Mouse (Mus musculus) adipocyte (in vitro differentiated cells): ENCODE measurements around the gene Commd2.

Experiments
- DNase-seq: peaks from one replicate; pipeline ENCODE4 v3.0.0-alpha.2; 2016; ENCODE audit warnings: low spot score

Gene Commd2

DNA sequence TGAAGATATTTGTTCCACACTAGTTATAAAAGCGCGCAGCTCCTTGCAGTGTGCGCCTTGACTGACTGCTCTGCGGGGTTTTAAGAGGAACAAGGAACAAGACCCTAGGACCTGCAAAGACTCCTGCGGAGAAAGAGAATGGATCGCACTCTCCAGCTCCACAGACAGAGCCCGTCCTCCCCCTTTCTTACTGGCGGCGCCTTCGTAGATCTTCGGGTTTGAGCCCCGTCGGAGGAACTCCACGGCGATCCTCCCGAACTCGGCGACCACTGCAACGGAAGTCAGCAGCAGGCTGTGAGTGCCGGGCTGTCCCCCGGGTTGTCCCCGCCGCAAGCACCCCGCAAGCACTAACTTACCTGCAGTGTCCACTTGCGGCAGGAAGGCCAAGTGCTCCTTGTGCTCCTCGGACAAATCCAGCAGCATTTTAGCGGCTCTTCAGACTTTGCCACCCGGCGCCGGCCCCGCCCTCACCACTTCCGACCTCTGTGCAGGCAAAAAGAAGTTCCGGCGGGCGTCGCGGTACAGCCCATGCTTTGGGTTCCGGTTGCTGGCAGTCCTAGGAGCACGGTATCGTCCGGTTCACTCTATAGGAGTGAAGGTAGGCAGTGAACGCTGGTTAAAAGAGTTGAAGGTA lies at the start of gene Commd2:
TSS of gene Commd2 (minus strand) at position 485 of the 634 bp plus-strand sequence.
- DNase-seq = peak; percentile 90

DNA sequence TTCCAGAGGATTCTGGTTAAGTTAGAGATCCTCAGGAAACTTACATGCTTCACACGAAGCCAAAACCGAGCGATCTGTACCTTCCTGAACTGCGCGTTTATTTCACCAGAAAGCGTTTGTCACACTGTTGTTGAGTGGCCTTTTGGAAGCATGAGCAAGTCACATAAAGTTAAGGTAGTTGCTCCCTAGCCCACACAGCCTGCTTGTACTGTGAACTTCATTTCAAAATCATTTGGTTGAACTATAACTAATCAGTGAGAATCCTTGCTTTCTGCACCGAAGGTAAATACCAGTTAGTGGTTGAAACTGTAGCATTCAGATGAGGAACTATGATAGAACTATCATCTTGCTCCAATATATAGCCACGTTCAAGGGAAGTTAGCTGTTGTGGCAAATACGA lies 45.3 kb upstream of the Commd2 start:
- no peak for DNase-seq

- DNase-seq = no peak
Measured at GRCm38 (mm10) chr3:57696249-57696648, 44.7 kb upstream of the Commd2 start.

DNA sequence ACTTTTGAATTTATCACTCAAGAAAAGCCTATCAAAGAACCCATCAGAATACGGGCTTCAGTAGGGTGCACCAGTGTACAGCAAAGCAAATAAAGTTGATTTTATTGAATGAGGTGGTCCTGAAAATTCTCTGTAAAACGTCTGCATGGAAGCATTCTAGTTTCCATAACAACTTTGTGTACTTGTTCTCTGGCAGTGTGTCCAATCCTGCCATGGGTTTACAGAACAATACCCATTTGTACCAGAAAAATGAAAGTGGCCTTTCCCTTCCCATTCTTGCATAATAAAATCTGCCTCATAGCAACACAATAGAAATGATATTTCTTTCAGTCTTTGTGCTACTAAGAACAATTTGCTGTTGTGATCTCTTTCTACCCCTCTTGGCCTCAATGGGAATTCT lies 41.2 kb upstream of the Commd2 start, which contains the start of gene Ankub1:
TSS of gene Ankub1 (minus strand) at position 81 of the 400 bp plus-strand sequence.
- peak; percentile 34 for DNase-seq

- no peak for DNase-seq
Measured at GRCm38 (mm10) chr3:57691772-57692171, 40.3 kb upstream of the Commd2 start.

DNA sequence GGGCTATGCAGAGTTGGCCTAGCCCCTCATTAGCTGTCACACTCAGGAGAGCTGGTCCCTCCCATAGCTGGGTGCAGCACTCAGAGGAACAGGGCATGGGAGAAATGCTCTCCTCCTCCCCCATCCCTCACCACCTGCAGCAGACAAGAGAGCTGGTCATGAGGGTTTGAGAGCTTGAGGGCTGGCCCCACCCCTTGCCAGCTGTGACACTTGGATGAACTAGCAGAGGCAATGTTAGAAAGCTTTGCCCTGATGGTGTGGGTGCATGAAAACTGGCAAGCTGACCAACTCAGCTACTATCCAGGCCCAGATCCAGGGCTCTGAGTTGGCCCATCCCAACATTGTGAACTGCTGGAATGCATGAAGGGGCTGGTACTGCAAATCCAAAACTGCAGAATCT lies 26.3 kb upstream of the Commd2 start:
- peak; percentile 84 for DNase-seq

GRCm38 (mm10) chr3:57674075-57674474 lies 22.6 kb upstream of the Commd2 start:
- DNase-seq = no peak

- no peak for DNase-seq
Measured at GRCm38 (mm10) chr3:57673586-57673985, 22.1 kb upstream of the Commd2 start.

DNA sequence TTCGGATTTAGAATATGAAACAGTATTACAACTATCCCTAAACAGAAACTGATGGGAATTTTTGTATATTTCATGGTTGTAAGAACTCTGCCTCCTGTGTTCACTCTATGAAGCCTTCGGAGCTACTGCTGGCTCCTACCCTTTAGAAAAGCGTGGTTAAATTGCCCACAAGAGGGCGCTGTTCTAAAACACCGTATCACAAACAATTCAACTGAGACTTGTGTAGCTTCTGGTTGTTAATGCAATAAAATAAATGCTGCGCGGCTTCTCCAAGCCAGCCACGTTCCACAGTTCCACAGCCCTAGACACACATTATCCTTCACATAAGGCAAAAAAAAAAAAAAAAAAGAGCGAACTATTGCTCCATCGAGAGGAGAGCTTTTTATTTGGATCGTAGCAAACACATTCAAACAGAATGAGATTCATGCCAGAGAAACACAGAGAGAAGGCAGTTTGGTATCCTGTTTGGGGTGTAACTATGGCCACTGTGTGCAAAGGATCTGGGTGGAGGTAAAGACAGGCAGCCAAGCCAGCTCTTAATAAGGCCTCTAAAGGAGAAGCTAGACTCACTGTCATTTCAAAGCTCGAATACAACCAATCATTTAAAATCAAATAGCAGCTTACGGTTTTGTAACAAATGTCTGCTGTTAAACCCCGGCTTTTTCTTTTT lies 15.7 kb upstream of the Commd2 start:
- DNase-seq = peak; percentile 88

DNA sequence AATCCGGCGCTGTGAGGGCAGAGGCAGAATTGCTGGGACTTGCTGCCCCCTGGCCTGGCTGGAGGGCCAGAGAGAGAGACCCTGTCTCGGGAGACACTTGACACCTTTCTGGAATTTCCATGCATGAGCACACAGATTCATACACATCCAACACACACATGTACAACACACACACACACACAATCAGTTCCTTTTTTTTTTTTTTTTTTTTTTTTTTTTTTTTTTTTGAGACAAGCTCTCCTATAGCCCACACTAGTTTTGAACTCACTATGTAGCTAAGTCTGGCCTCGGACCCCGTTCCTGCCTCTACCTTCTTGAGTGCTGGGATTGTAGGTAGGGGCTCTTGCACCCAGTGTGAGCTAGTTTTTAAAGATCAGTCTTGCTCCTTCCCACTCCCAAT lies 14.4 kb upstream of the Commd2 start:
- no peak for DNase-seq

- DNase-seq = no peak
Measured at GRCm38 (mm10) chr3:57664682-57665081, 13.2 kb upstream of the Commd2 start.

GRCm38 (mm10) chr3:57663731-57664130 lies 12.2 kb upstream of the Commd2 start:
- peak; percentile 82 for DNase-seq

GRCm38 (mm10) chr3:57658608-57659007 lies 7.1 kb upstream of the Commd2 start:
- no peak for DNase-seq

- DNase-seq = no peak
Measured at GRCm38 (mm10) chr3:57653646-57654045, 2.1 kb upstream of the Commd2 start.

DNA sequence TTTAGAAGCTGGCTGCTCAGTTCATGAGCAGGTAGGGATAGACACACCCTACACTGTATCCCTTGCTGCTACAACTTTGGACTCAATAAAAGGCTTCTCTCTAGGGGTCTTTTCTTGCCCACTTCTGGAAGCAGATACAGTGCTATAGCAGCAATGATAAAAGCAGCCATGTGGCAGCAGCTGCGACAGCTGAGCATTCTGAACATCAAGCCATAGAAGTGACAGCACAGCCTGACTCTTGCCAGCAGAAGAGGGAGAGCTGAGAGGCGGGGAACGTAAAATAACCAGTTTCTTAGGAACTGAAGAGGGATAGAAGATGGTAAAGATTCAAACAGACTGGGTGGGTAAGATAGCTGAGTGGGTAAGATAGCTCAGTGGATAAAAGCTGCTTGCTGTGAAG lies 970 bp upstream of the Commd2 start:
- no peak for DNase-seq

DNA sequence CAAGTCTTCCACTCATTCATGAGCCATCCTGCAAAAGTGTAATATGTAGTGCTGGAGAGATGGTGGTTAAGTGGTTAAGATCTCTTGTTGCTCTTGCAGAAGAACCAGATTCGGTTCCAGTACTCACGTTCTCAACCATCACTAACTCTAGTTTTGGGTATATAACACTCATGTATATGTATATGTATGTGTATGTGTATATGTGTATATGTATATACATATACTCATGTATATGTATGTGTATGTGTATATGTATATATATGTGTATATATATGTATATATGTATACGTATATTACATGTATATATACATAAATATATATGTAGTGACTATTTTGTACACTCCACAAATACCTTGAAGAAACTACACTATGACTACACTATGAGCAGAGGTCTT lies 347 bp upstream of the Commd2 start:
- DNase-seq = no peak

DNA sequence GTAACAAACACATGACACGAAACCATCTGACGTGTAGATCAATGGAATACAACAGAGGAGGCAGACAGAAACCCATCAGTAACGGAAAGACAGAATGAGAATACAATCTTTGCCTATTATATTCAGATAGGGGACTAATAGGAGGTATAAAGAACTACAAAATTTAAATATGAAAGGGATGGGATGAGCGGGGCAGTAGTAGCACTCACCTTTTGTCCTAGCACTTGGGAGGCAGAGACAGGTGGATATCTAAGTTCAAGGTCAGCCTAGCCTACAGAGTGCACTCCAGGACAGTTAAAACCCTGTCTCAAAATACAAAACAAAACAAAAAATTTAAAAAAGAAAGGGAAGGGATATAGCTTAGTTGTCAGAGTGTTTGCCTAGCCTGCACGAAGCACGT lies 8.3 kb downstream of the Commd2 start:
- no peak for DNase-seq

- no peak for DNase-seq
Measured at GRCm38 (mm10) chr3:57637596-57637995, 13.9 kb downstream of the Commd2 start.

- no peak for DNase-seq
Measured at GRCm38 (mm10) chr3:57634763-57635487, 16.6 kb downstream of the Commd2 start.

GRCm38 (mm10) chr3:57626954-57627513 lies 24.5 kb downstream of the Commd2 start:
- DNase-seq = no peak

- DNase-seq = peak; percentile 98
Measured at GRCm38 (mm10) chr3:57625275-57625997, 26.1 kb downstream of the Commd2 start.

GRCm38 (mm10) chr3:57619718-57620117 lies 31.8 kb downstream of the Commd2 start:
- peak; percentile 40 for DNase-seq
